Mouse (Mus musculus): ENCODE data around the gene Hoxa13. TPM values are rescaled to one million over a fixed set of nuclear protein-coding genes. Genes with fewer than 3 reads are reported as not detected.

Gene Hoxa13
- polyA plus RNA-seq, 1 experiment: not detected

- TF ChIP-seq CTCF (IDR thresholded peaks at IDR 0.05; ENCODE audit: borderline replicate concordance, control insufficient read depth, extremely low read depth, insufficient read depth, low read length, poor library complexity) (no peak), POLR2A (IDR thresholded peaks at IDR 0.05; ENCODE audit: control insufficient read depth, extremely low read depth, insufficient read depth, low read length, poor library complexity) (no peak)
- no peak for DNase-seq
- Histone ChIP-seq H3K27me3 (ENCODE audit: control insufficient read depth, insufficient read depth, low read length) (peaks cover 48% of the 10 kb centered on the region), H3K36me3 (ENCODE audit: control insufficient read depth, insufficient read depth, low read length) (no peaks in the 10 kb centered on the region), H3K4me3 (ENCODE audit: control insufficient read depth, insufficient read depth, low read length) (no peak overlapping the region), H3K27ac (ENCODE audit: control insufficient read depth, insufficient read depth, low read length) (no peak overlapping the region), H3K4me1 (replicated peaks; ENCODE audit: control insufficient read depth, insufficient read depth, low read length) (no peaks in the 10 kb centered on the region)
- WGBS: 40% methylated on average over 22 of the region's 22 CpGs
Observed at GRCm38 (mm10) chr6:52272766-52273655, 12.3 kb upstream of the Hoxa13 start.

GRCm38 (mm10) chr6:52270494-52271480, 10.1 kb upstream of the Hoxa13 start:
- peaks cover 45% of the 10 kb centered on the region for H3K27me3 ChIP-seq (ENCODE audit: control insufficient read depth, insufficient read depth, low read length)
- 29% methylated on average over 23 of the region's 23 CpGs for WGBS
- no peaks in the 10 kb centered on the region for H3K36me3 ChIP-seq (ENCODE audit: control insufficient read depth, insufficient read depth, low read length)
- peak; percentile 67 for DNase-seq
- H3K27ac ChIP-seq (ENCODE audit: control insufficient read depth, insufficient read depth, low read length): no peak overlapping the region
- H3K4me3 ChIP-seq (ENCODE audit: control insufficient read depth, insufficient read depth, low read length): no peak overlapping the region
- no peaks in the 10 kb centered on the region for H3K4me1 ChIP-seq (replicated peaks; ENCODE audit: control insufficient read depth, insufficient read depth, low read length)
- TF ChIP-seq CTCF (IDR thresholded peaks at IDR 0.05; ENCODE audit: borderline replicate concordance, control insufficient read depth, extremely low read depth, insufficient read depth, low read length, poor library complexity) (peak; percentile 36; the same call in 1 of the 2 replicates), POLR2A (IDR thresholded peaks at IDR 0.05; ENCODE audit: control insufficient read depth, extremely low read depth, insufficient read depth, low read length, poor library complexity) (no peak)

GRCm38 (mm10) chr6:52268756-52269155, 8.1 kb upstream of the Hoxa13 start:
- no peaks in the 10 kb centered on the region for H3K4me1 ChIP-seq (replicated peaks; ENCODE audit: control insufficient read depth, insufficient read depth, low read length)
- TF ChIP-seq POLR2A (IDR thresholded peaks at IDR 0.05; ENCODE audit: control insufficient read depth, extremely low read depth, insufficient read depth, low read length, poor library complexity) (no peak), CTCF (IDR thresholded peaks at IDR 0.05; ENCODE audit: borderline replicate concordance, control insufficient read depth, extremely low read depth, insufficient read depth, low read length, poor library complexity) (no peak)
- peaks cover 41% of the 10 kb centered on the region for H3K27me3 ChIP-seq (ENCODE audit: control insufficient read depth, insufficient read depth, low read length)
- H3K27ac ChIP-seq (ENCODE audit: control insufficient read depth, insufficient read depth, low read length): no peak overlapping the region
- no peak for DNase-seq
- H3K4me3 ChIP-seq (ENCODE audit: control insufficient read depth, insufficient read depth, low read length): no peak overlapping the region
- WGBS: 26% methylated on average over 3 of the region's 3 CpGs
- H3K36me3 ChIP-seq (ENCODE audit: control insufficient read depth, insufficient read depth, low read length): no peaks in the 10 kb centered on the region

GRCm38 (mm10) chr6:52268341-52268740, 7.7 kb upstream of the Hoxa13 start:
- DNase-seq: no peak
- no peaks in the 10 kb centered on the region for H3K4me1 ChIP-seq (replicated peaks; ENCODE audit: control insufficient read depth, insufficient read depth, low read length)
- TF ChIP-seq CTCF (IDR thresholded peaks at IDR 0.05; ENCODE audit: borderline replicate concordance, control insufficient read depth, extremely low read depth, insufficient read depth, low read length, poor library complexity) (no peak), POLR2A (IDR thresholded peaks at IDR 0.05; ENCODE audit: control insufficient read depth, extremely low read depth, insufficient read depth, low read length, poor library complexity) (no peak)
- no peak overlapping the region for H3K27ac ChIP-seq (ENCODE audit: control insufficient read depth, insufficient read depth, low read length)
- H3K27me3 ChIP-seq (ENCODE audit: control insufficient read depth, insufficient read depth, low read length): peaks cover 36% of the 10 kb centered on the region
- H3K36me3 ChIP-seq (ENCODE audit: control insufficient read depth, insufficient read depth, low read length): no peaks in the 10 kb centered on the region
- no peak overlapping the region for H3K4me3 ChIP-seq (ENCODE audit: control insufficient read depth, insufficient read depth, low read length)
- WGBS: 29% methylated on average over 7 of the region's 7 CpGs

GRCm38 (mm10) chr6:52267691-52268090, 7.0 kb upstream of the Hoxa13 start:
- no peak overlapping the region for H3K27ac ChIP-seq (ENCODE audit: control insufficient read depth, insufficient read depth, low read length)
- no peaks in the 10 kb centered on the region for H3K4me1 ChIP-seq (replicated peaks; ENCODE audit: control insufficient read depth, insufficient read depth, low read length)
- H3K27me3 ChIP-seq (ENCODE audit: control insufficient read depth, insufficient read depth, low read length): peaks cover 39% of the 10 kb centered on the region
- no peak overlapping the region for H3K4me3 ChIP-seq (ENCODE audit: control insufficient read depth, insufficient read depth, low read length)
- no peak for DNase-seq
- H3K36me3 ChIP-seq (ENCODE audit: control insufficient read depth, insufficient read depth, low read length): no peaks in the 10 kb centered on the region
- 24% methylated on average over 3 of the region's 3 CpGs for WGBS
- no peak for TF ChIP-seq CTCF (IDR thresholded peaks at IDR 0.05; ENCODE audit: borderline replicate concordance, control insufficient read depth, extremely low read depth, insufficient read depth, low read length, poor library complexity)
- no peak for TF ChIP-seq POLR2A (IDR thresholded peaks at IDR 0.05; ENCODE audit: control insufficient read depth, extremely low read depth, insufficient read depth, low read length, poor library complexity)

GRCm38 (mm10) chr6:52267221-52267620, 6.5 kb upstream of the Hoxa13 start:
- no peaks in the 10 kb centered on the region for H3K36me3 ChIP-seq (ENCODE audit: control insufficient read depth, insufficient read depth, low read length)
- no peak for DNase-seq
- peaks cover 40% of the 10 kb centered on the region for H3K27me3 ChIP-seq (ENCODE audit: control insufficient read depth, insufficient read depth, low read length)
- no peaks in the 10 kb centered on the region for H3K4me1 ChIP-seq (replicated peaks; ENCODE audit: control insufficient read depth, insufficient read depth, low read length)
- no peak overlapping the region for H3K27ac ChIP-seq (ENCODE audit: control insufficient read depth, insufficient read depth, low read length)
- 29% methylated on average over 5 of the region's 5 CpGs for WGBS
- no peak for TF ChIP-seq CTCF (IDR thresholded peaks at IDR 0.05; ENCODE audit: borderline replicate concordance, control insufficient read depth, extremely low read depth, insufficient read depth, low read length, poor library complexity)
- TF ChIP-seq POLR2A (IDR thresholded peaks at IDR 0.05; ENCODE audit: control insufficient read depth, extremely low read depth, insufficient read depth, low read length, poor library complexity): no peak
- no peak overlapping the region for H3K4me3 ChIP-seq (ENCODE audit: control insufficient read depth, insufficient read depth, low read length)

Data from thymus, adult 2 months (tissue).